Mouse (Mus musculus) layer of hippocampus, adult 8-10 months (tissue): ENCODE data around the gene Spryd3. TPM values are rescaled to one million over a fixed set of nuclear protein-coding genes. Genes with fewer than 3 reads are reported as not detected.
"Not testable (repeated sequence)": the region's sequence is repeated elsewhere in the genome, so short reads cannot be mapped to it uniquely, and the experiment has no call there.

Source experiments
- DNase-seq, 2 experiments: peaks; one replicate each; pipeline ENCODE4 v3.0.0; 2022; ENCODE audit warnings: low spot score in 2 of 2
- total RNA-seq, 4 experiments: library from RNA; stranded (reverse); gene quantifications; 2 replicates each; pipeline ENCODE4 v1.2.4; 2022

Spryd3 gene
- total RNA-seq, 4 experiments from 2014 or later, result 144 to 152 (median 146) TPM

- peak in 1 of 2 experiments; percentile 65 for DNase-seq
Measured at GRCm38 (mm10) chr15:102100161-102100981, 35.7 kb downstream of the Spryd3 start, which contains the start of gene Tns2. Gene Tns2, plus strand, starts transcription at chr15:102100413.

- no peak for DNase-seq
Measured at GRCm38 (mm10) chr15:102099771-102100160, 36.3 kb downstream of the Spryd3 start.

GRCm38 (mm10) chr15:102099260-102099659 lies 36.8 kb downstream of the Spryd3 start:
- DNase-seq, result no peak

- no peak for DNase-seq
Measured at GRCm38 (mm10) chr15:102097991-102098555, 38.0 kb downstream of the Spryd3 start.

GRCm38 (mm10) chr15:102097147-102097915 lies 38.7 kb downstream of the Spryd3 start:
- no peak for DNase-seq

GRCm38 (mm10) chr15:102094988-102095387 lies 41.0 kb downstream of the Spryd3 start:
- no peak for DNase-seq

- no peak for DNase-seq
Measured at GRCm38 (mm10) chr15:102094157-102094556, 41.9 kb downstream of the Spryd3 start.

- DNase-seq, result no peak
Measured at GRCm38 (mm10) chr15:102092222-102092621, 43.8 kb downstream of the Spryd3 start.

GRCm38 (mm10) chr15:102091688-102092087 lies 44.3 kb downstream of the Spryd3 start:
- DNase-seq, result no peak

- DNase-seq, result no peak
Measured at GRCm38 (mm10) chr15:102091063-102091679, 44.9 kb downstream of the Spryd3 start.

GRCm38 (mm10) chr15:102089914-102090585 lies 46.0 kb downstream of the Spryd3 start:
- DNase-seq, result no peak

GRCm38 (mm10) chr15:102083028-102083427 lies 53.0 kb downstream of the Spryd3 start:
- DNase-seq, result no peak

GRCm38 (mm10) chr15:102082148-102082547 lies 53.9 kb downstream of the Spryd3 start:
- no peak for DNase-seq

- no peak for DNase-seq
Measured at GRCm38 (mm10) chr15:102080429-102080828, 55.6 kb downstream of the Spryd3 start.

GRCm38 (mm10) chr15:102079924-102080323 lies 56.1 kb downstream of the Spryd3 start:
- not testable (repeated sequence) for DNase-seq

GRCm38 (mm10) chr15:102079221-102079620 lies 56.8 kb downstream of the Spryd3 start:
- DNase-seq, result no peak

GRCm38 (mm10) chr15:102077111-102077677 lies 58.8 kb downstream of the Spryd3 start:
- no peak for DNase-seq

GRCm38 (mm10) chr15:102074876-102075585 lies 61.0 kb downstream of the Spryd3 start:
- no peak for DNase-seq

- DNase-seq, result peak; percentile 55 to 56
Measured at GRCm38 (mm10) chr15:102074070-102074731, 61.8 kb downstream of the Spryd3 start.
